Mouse (Mus musculus) ES-E14 (cell line): ENCODE measurements around the gene Plrg1.

ENCODE experiments used
- CHD2 ChIP-seq: IDR thresholded peaks from 2 replicates; pipeline ENCODE4 v1.6.1; 2014; ENCODE audit warnings: mild to moderate bottlenecking, low read depth, low read length, inconsistent platforms
- HCFC1 ChIP-seq: IDR thresholded peaks from 2 replicates; pipeline ENCODE4 v1.6.1; 2012; ENCODE audit warnings: low read length, inconsistent platforms, borderline replicate concordance; ENCODE audit not compliant: insufficient read depth
- ZC3H11A ChIP-seq: IDR thresholded peaks from 2 replicates; pipeline ENCODE4 v1.6.1; 2012; ENCODE audit warnings: low read depth, mild to moderate bottlenecking, inconsistent platforms, low read length, borderline replicate concordance

GRCm38 (mm10) chr3:83102286-83102685, 47.0 kb downstream of the Plrg1 start:
- TF ChIP-seq HCFC1, result no peak
- no peak for TF ChIP-seq ZC3H11A
- no peak for TF ChIP-seq CHD2
